Mouse (Mus musculus) hindbrain, postnatal 0 days (tissue): ENCODE results near the gene Klf13. TPM values are rescaled to one million over a fixed set of nuclear protein-coding genes. Genes with fewer than 3 reads are reported as not detected.

Experiments
- ATAC-seq: fragments of 200-750 bp; cut with Nextera tagmentation; 2 replicates; pipeline ENCODE4 v1.8.0; 2017; ENCODE audit warnings: mild to moderate bottlenecking, moderate TSS enrichment, moderate library complexity
- DNase-seq: peaks from one replicate; pipeline ENCODE4 v3.0.0-alpha.2; 2015; ENCODE audit warnings: low spot score
- H3K27ac ChIP-seq: fragments of 300-500 bp; sonication (generic); 2 replicates; pipeline ENCODE4 v1.5.1; 2014; ENCODE audit warnings: mild to moderate bottlenecking
- H3K27me3 ChIP-seq: fragments of 300-500 bp; sonication (generic); 2 replicates; pipeline ENCODE4 v1.6.1; 2014; ENCODE audit warnings: low read length, mixed read lengths; ENCODE audit not compliant: insufficient read depth
- H3K36me3 ChIP-seq: fragments of 300-500 bp; sonication (generic); 2 replicates; pipeline ENCODE4 v1.6.1; 2014; ENCODE audit warnings: low read length, mixed read lengths; ENCODE audit not compliant: insufficient read depth
- H3K4me1 ChIP-seq: fragments of 300-500 bp; sonication (generic); 2 replicates; pipeline ENCODE4 v1.6.1; 2014; ENCODE audit warnings: antibody characterized with exemption, low read length, mixed read lengths; ENCODE audit not compliant: insufficient read depth
- H3K4me2 ChIP-seq: fragments of 300-500 bp; sonication (generic); 2 replicates; pipeline ENCODE4 v1.6.1; 2014; ENCODE audit warnings: low read depth, mild to moderate bottlenecking, low read length, moderate library complexity, mixed read lengths
- H3K4me3 ChIP-seq: fragments of 300-500 bp; sonication (generic); 2 replicates; pipeline ENCODE4 v1.5.1; 2014; ENCODE audit warnings: low read length
- H3K9ac ChIP-seq: fragments of 300-500 bp; sonication (generic); replicated peaks from 2 replicates; pipeline ENCODE4 v1.6.1; 2014; ENCODE audit warnings: mild to moderate bottlenecking, low read length, moderate library complexity, mixed read lengths
- H3K9me3 ChIP-seq: fragments of 300-500 bp; sonication (generic); 2 replicates; pipeline ENCODE4 v1.6.1; 2016; ENCODE audit warnings: low read length, mixed read lengths
- CTCF ChIP-seq: IDR thresholded peaks from 2 replicates; pipeline ENCODE4 v1.5.1; 2016; ENCODE audit warnings: antibody characterized with exemption, control low read depth, low read depth
- WGBS: fragments of 180-500 bp; shearing (Covaris S2); extraction: QIAGEN DNeasy Blood & Tissue Kit; methylation state at CpG from one replicate; pipeline ENCODE4 v1.1.7; 2014; 5-methylcytosine and 5-hydroxymethylcytosine counted together
- polyA plus RNA-seq: library from polyadenylated mRNA; unstranded; fragments of >200 nt; fragmentation: Nextera tagmentation; extraction: Ambion mirVana; gene quantifications from 2 replicates; pipeline ENCODE4 v1.2.1, GENCODE M21; 2015
- total RNA-seq: library from RNA; depleted of rRNA; stranded (reverse); fragments of >200 nt; gene quantifications from 2 replicates; pipeline ENCODE4 v1.2.3, GENCODE M21; 2014

Klf13 gene
- total and polyA plus RNA-seq, 2 experiments from 2014 or later = 26.9 to 34.0 TPM

- ATAC-seq = no peak
- DNase-seq = no peak
- H3K9ac ChIP-seq = no peak overlapping the region
Observed at GRCm38 (mm10) chr7:63889116-63889975, 49.4 kb downstream of the Klf13 start.

GRCm38 (mm10) chr7:63888674-63889073 is 50.0 kb downstream of the Klf13 start:
- Histone ChIP-seq H3K27me3 (no peaks in the 10 kb centered on the region), H3K27ac (no peak overlapping the region), H3K4me1 (peaks cover 4% of the 10 kb centered on the region; the same call in 1 of the 2 replicates), H3K9me3 (no peaks in the 10 kb centered on the region), H3K36me3 (0 out of 2 replicates have a peak, but pooled peaks cover 11% of the 10 kb centered on the region), H3K4me2 (no peak overlapping the region), H3K4me3 (no peak overlapping the region), H3K9ac (no peak overlapping the region)
- TF ChIP-seq CTCF = no peak
- 78% methylated on average over 6 of the region's 6 CpGs for WGBS
- ATAC-seq (no peak), DNase-seq (no peak)

More at GRCm38 (mm10) chr7:63889116-63889975, 49.4 kb downstream of the Klf13 start:
- Histone ChIP-seq H3K4me3 (no peak overlapping the region), H3K4me2 (no peak overlapping the region), H3K9me3 (no peaks in the 10 kb centered on the region), H3K27ac (no peak overlapping the region; the same call in 1 of the 2 replicates), H3K36me3 (0 out of 2 replicates have a peak, but pooled peaks cover 11% of the 10 kb centered on the region), H3K27me3 (no peaks in the 10 kb centered on the region), H3K4me1 (peaks cover 4% of the 10 kb centered on the region; the same call in 1 of the 2 replicates)
- TF ChIP-seq CTCF = no peak
- 75% methylated on average over 9 of the region's 9 CpGs for WGBS

- Histone ChIP-seq H3K27ac (no peak overlapping the region), H3K4me3 (no peak overlapping the region), H3K9me3 (no peaks in the 10 kb centered on the region), H3K9ac (no peak overlapping the region), H3K36me3 (0 out of 2 replicates have a peak, but pooled peaks cover 11% of the 10 kb centered on the region), H3K4me1 (no peaks in the 10 kb centered on the region), H3K4me2 (no peak overlapping the region), H3K27me3 (no peaks in the 10 kb centered on the region)
- no peak for TF ChIP-seq CTCF
- WGBS = 86% methylated on average over 10 of the region's 10 CpGs
- ATAC-seq (no peak), DNase-seq (no peak)
Observed at GRCm38 (mm10) chr7:63887602-63888123, 51.1 kb downstream of the Klf13 start.

- Histone ChIP-seq H3K27ac (no peak overlapping the region), H3K36me3 (0 out of 2 replicates have a peak, but pooled peaks cover 11% of the 10 kb centered on the region), H3K27me3 (no peaks in the 10 kb centered on the region), H3K4me1 (no peaks in the 10 kb centered on the region), H3K4me3 (no peak overlapping the region), H3K4me2 (no peak overlapping the region), H3K9me3 (no peaks in the 10 kb centered on the region), H3K9ac (no peak overlapping the region)
- TF ChIP-seq CTCF = no peak
- no peak for ATAC-seq
- WGBS = 62% methylated on average over 8 of the region's 8 CpGs
- DNase-seq = no peak
Observed at GRCm38 (mm10) chr7:63887034-63887551, 51.6 kb downstream of the Klf13 start.

- Histone ChIP-seq H3K9ac (no peak overlapping the region), H3K36me3 (0 out of 2 replicates have a peak, but pooled peaks cover 2% of the 10 kb centered on the region), H3K4me3 (no peak overlapping the region), H3K4me1 (no peaks in the 10 kb centered on the region), H3K27me3 (no peaks in the 10 kb centered on the region), H3K9me3 (no peaks in the 10 kb centered on the region), H3K4me2 (no peak overlapping the region), H3K27ac (no peak overlapping the region)
- no peak for TF ChIP-seq CTCF
- ATAC-seq (no peak), DNase-seq (no peak)
- WGBS = 86% methylated on average over 7 of the region's 7 CpGs
Observed at GRCm38 (mm10) chr7:63885025-63885424, 53.7 kb downstream of the Klf13 start.

GRCm38 (mm10) chr7:63882739-63883138 is 56.0 kb downstream of the Klf13 start:
- Histone ChIP-seq H3K4me1 (no peaks in the 10 kb centered on the region), H3K27ac (no peak overlapping the region), H3K4me3 (no peak overlapping the region), H3K27me3 (no peaks in the 10 kb centered on the region), H3K36me3 (no peaks in the 10 kb centered on the region), H3K4me2 (no peak overlapping the region), H3K9ac (no peak overlapping the region), H3K9me3 (no peaks in the 10 kb centered on the region)
- no peak for ATAC-seq
- no peak for TF ChIP-seq CTCF
- 62% methylated on average over 7 of the region's 7 CpGs for WGBS
- DNase-seq = no peak
